Mouse (Mus musculus) bone marrow macrophage, adult 2 months (primary cell): ENCODE results near the gene Slc16a11. TPM values are rescaled to one million over a fixed set of nuclear protein-coding genes. Genes with fewer than 3 reads are reported as not detected.

ENCODE experiments used
- H3K27ac ChIP-seq: 2 replicates; pipeline ENCODE4 v1.5.1; 2012; ENCODE audit warnings: low read depth, low read length; ENCODE audit not compliant: insufficient read depth
- H3K4me1 ChIP-seq: 2 replicates; pipeline ENCODE4 v1.6.1; 2012; ENCODE audit warnings: low read length; ENCODE audit not compliant: control insufficient read depth, insufficient read depth
- H3K4me3 ChIP-seq: 2 replicates; pipeline ENCODE4 v1.5.1; 2012; ENCODE audit warnings: mild to moderate bottlenecking, low read length, moderate library complexity; ENCODE audit not compliant: insufficient read depth
- CTCF ChIP-seq: IDR thresholded peaks from 2 replicates; pipeline ENCODE4 v1.5.1; 2012; ENCODE audit warnings: low read depth, mild to moderate bottlenecking, low read length, moderate library complexity
- POLR2A ChIP-seq: IDR thresholded peaks from 2 replicates; pipeline ENCODE4 v1.6.1; 2012; ENCODE audit warnings: mild to moderate bottlenecking, low read depth, low read length, borderline replicate concordance
- polyA plus RNA-seq: library from polyadenylated mRNA; stranded (reverse); fragments of >200 nt; gene quantifications from 2 replicates; pipeline ENCODE4 v1.2.4, GENCODE M21; 2012; ENCODE audit not compliant: missing spikeins, insufficient read depth, insufficient read length

Slc16a11 gene
- polyA plus RNA-seq, 1 experiment, result not detected

GRCm38 (mm10) chr11:70242591-70242990, 30.0 kb downstream of the Slc16a11 start:
- Histone ChIP-seq H3K4me1 (peaks cover 13% of the 10 kb centered on the region), H3K27ac (no peak overlapping the region), H3K4me3 (no peak overlapping the region)
- no peak for TF ChIP-seq POLR2A
- TF ChIP-seq CTCF, result no peak

GRCm38 (mm10) chr11:70247136-70247845, 34.7 kb downstream of the Slc16a11 start:
- Histone ChIP-seq H3K4me3 (no peak overlapping the region), H3K4me1 (peaks cover 13% of the 10 kb centered on the region), H3K27ac (no peak overlapping the region)
- TF ChIP-seq CTCF (no peak), POLR2A (no peak)

DNA sequence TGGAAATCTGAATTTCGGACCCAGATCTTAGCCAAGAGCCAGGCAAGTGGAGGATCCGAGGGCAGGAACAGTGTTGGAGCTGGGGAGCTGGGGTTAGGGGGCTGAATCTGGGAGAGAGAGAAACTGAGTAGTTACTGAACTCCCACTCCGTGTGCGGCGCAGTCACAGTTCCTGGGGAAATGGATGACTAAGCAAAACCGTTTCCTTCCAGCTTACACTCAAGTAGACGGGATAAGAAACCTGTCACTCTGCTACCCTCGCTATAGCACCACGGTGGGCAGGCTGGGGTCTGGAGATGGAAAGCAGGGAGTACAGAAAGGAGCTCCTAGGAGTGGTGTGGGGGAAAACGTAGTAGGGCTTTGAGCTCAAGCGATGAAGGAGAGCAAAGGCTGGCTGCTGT, 37.6 kb downstream of the Slc16a11 start:
- Histone ChIP-seq H3K27ac (no peak overlapping the region), H3K4me1 (peaks cover 20% of the 10 kb centered on the region), H3K4me3 (no peak overlapping the region)
- TF ChIP-seq POLR2A (no peak), CTCF (no peak)

GRCm38 (mm10) chr11:70251853-70252252, 39.3 kb downstream of the Slc16a11 start:
- TF ChIP-seq POLR2A, result no peak
- TF ChIP-seq CTCF, result no peak
- peaks cover 20% of the 10 kb centered on the region for H3K4me1 ChIP-seq

DNA sequence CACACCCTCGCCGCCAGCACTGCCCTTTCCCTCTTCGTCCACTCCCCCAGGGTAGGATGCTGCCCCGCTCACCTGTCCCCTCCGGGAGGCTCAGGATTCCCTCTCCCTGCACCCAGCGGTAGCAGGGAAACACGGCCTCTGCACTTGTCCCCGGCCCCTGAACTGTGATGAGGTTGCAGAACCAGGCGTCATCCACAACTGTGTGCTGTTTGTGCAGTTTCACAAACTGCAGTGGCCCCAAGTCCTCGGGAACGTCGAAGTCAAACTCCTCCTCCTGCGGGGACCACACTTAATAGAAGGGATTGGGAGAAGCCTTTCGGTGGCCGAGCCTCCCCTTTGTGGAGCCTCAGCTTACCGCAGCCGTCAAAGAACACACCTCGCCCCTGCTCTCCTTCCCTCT, 41.8 kb downstream of the Slc16a11 start:
- TF ChIP-seq CTCF, result no peak
- TF ChIP-seq POLR2A, result no peak
- no peak overlapping the region for H3K27ac ChIP-seq
- peaks cover 20% of the 10 kb centered on the region for H3K4me1 ChIP-seq
- H3K4me3 ChIP-seq, result peak overlapping the region; percentile 29; the same call in 1 of the 2 replicates

More at GRCm38 (mm10) chr11:70251853-70252252, 39.3 kb downstream of the Slc16a11 start:
- Histone ChIP-seq H3K4me3 (no peak overlapping the region), H3K27ac (no peak overlapping the region)

DNA sequence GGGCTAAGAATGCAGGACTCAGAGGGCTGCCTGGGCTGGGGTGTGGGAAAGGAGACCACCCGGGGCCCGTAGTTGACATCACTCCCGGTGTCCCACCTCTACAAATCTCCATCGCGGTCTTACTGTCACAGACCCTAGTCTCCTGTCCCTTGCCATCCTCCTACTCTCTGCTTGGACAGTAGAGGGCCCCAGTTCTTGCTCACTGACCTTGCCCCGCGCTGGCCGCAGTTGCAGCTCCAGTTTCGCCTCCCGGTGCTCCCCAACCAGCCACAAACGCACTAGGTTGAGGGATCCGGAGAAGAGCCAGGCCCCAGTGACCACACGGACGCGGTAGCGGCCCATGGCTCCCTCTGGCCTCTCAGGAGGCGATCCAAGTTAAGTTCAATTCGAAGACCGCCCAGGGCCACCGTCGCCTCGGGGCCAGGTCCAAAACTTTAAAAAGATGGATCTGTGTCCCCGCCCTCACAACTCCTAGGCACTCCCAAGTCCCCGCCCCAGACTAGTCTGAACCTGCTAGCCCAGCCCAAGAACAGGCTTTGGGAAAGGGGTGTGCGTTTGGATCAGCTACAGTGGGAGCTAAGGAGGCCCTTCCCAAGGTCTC, 42.5 kb downstream of the Slc16a11 start, which contains the start of gene Alox12:
Gene Alox12 (minus strand): TSS at position 423 of the 601 bp plus-strand sequence.
- Histone ChIP-seq H3K4me3 (peak within 1 kb of the TSS; percentile 29; the same call in 1 of the 2 replicates), H3K4me1 (peaks cover 17% of the 10 kb centered on the region)

GRCm38 (mm10) chr11:70259035-70259434, 46.5 kb downstream of the Slc16a11 start:
- peaks cover 12% of the 10 kb centered on the region for H3K4me1 ChIP-seq
- H3K27ac ChIP-seq, result no peak overlapping the region
- H3K4me3 ChIP-seq, result no peak overlapping the region
- TF ChIP-seq POLR2A (no peak), CTCF (no peak)

More for the DNA sequence above, 42.5 kb downstream of the Slc16a11 start, which contains the start of gene Alox12:
- H3K27ac ChIP-seq, result no peak within 1 kb of the TSS
- TF ChIP-seq CTCF, result peak; percentile 26; the same call in 1 of the 2 replicates
- TF ChIP-seq POLR2A, result no peak

GRCm38 (mm10) chr11:70265252-70265651, 52.7 kb downstream of the Slc16a11 start:
- H3K4me1 ChIP-seq, result peaks cover 23% of the 10 kb centered on the region
- H3K4me3 ChIP-seq, result no peak overlapping the region
- TF ChIP-seq CTCF (no peak), POLR2A (no peak)
- H3K27ac ChIP-seq, result no peak overlapping the region

- H3K4me3 ChIP-seq, result no peak overlapping the region
- peaks cover 23% of the 10 kb centered on the region for H3K4me1 ChIP-seq
- TF ChIP-seq POLR2A (no peak), CTCF (no peak)
- H3K27ac ChIP-seq, result no peak overlapping the region
These were observed 53.3 kb downstream of the Slc16a11 start for GRCm38 (mm10) chr11:70265819-70266218.

Other genes with a start within 250 kb of the Slc16a11 start
- not detected in 2 replicates for gene Cldn7, start 248.0 kb upstream of the Slc16a11 start, polyA plus RNA-seq
- gene Ctdnep1, start 231.6 kb upstream of the Slc16a11 start, polyA plus RNA-seq, result 176 and 194 TPM in 2 replicates
- gene Elp5, start 230.2 kb upstream of the Slc16a11 start, polyA plus RNA-seq, result 41.4 and 49.8 TPM in 2 replicates
- gene Gabarap, start 221.6 kb upstream of the Slc16a11 start, polyA plus RNA-seq, result 1,001 and 1,002 TPM in 2 replicates
- 77.6 and 78.1 TPM in 2 replicates for gene Phf23, start 217.0 kb upstream of the Slc16a11 start, polyA plus RNA-seq
- gene Dvl2, start 212.2 kb upstream of the Slc16a11 start, polyA plus RNA-seq, result 20.4 and 25.8 TPM in 2 replicates
- 46.4 and 51.3 TPM in 2 replicates for gene Acadvl, start 197.3 kb upstream of the Slc16a11 start, polyA plus RNA-seq
- 31.1 and 34.0 TPM in 2 replicates for gene Dlg4, start 195.8 kb upstream of the Slc16a11 start, polyA plus RNA-seq
- not detected in 2 replicates for gene Asgr1, start 158.7 kb upstream of the Slc16a11 start, polyA plus RNA-seq
- 1.4 and 2.3 TPM in 2 replicates for gene Asgr2, start 120.1 kb upstream of the Slc16a11 start, polyA plus RNA-seq
- gene Mgl2, start 82.4 kb upstream of the Slc16a11 start, polyA plus RNA-seq, result 7.7 and 7.8 TPM in 2 replicates
- gene Clec10a, start 56.6 kb upstream of the Slc16a11 start, polyA plus RNA-seq, result 106 and 116 TPM in 2 replicates
- 6.1 and 8.5 TPM in 2 replicates for gene Slc16a13, start 8.3 kb downstream of the Slc16a11 start, polyA plus RNA-seq
- 0.32 and 0.70 TPM in 2 replicates for gene Bcl6b, start 17.0 kb downstream of the Slc16a11 start, polyA plus RNA-seq
- gene 0610010K14Rik, start 25.2 kb downstream of the Slc16a11 start, polyA plus RNA-seq, result 49.9 and 53.0 TPM in 2 replicates
- gene Gm21988, start 27.1 kb downstream of the Slc16a11 start, polyA plus RNA-seq, result 3.3 and 4.8 TPM in 2 replicates
- 322 and 354 TPM in 2 replicates for gene Rnasek, start 27.1 kb downstream of the Slc16a11 start, polyA plus RNA-seq
- 0.27 TPM in 1 of 2 replicates, not detected in the other for gene Alox12, start 42.6 kb downstream of the Slc16a11 start, polyA plus RNA-seq
- not detected in 2 replicates for gene Alox12e, start 109.9 kb downstream of the Slc16a11 start, polyA plus RNA-seq
- 0.46 TPM in 1 of 2 replicates, not detected in the other for gene Alox15, start 139.3 kb downstream of the Slc16a11 start, polyA plus RNA-seq
- 19.3 and 21.2 TPM in 2 replicates for gene Pelp1, start 197.3 kb downstream of the Slc16a11 start, polyA plus RNA-seq
- 520 and 549 TPM in 2 replicates for gene Arrb2, start 219.9 kb downstream of the Slc16a11 start, polyA plus RNA-seq
- gene Med11, start 239.2 kb downstream of the Slc16a11 start, polyA plus RNA-seq, result 40.5 and 41.6 TPM in 2 replicates
- 21.7 and 23.7 TPM in 2 replicates for gene Zmynd15, start 246.7 kb downstream of the Slc16a11 start, polyA plus RNA-seq
- 434 and 456 TPM in 2 replicates for gene Cxcl16, start 247.2 kb downstream of the Slc16a11 start, polyA plus RNA-seq